Mouse (Mus musculus): ENCODE measurements around the gene Col4a2.
"Not testable (repeated sequence)": the region's sequence is repeated elsewhere in the genome, so short reads cannot be mapped to it uniquely, and the experiment has no call there.

Gene Col4a2

DNA sequence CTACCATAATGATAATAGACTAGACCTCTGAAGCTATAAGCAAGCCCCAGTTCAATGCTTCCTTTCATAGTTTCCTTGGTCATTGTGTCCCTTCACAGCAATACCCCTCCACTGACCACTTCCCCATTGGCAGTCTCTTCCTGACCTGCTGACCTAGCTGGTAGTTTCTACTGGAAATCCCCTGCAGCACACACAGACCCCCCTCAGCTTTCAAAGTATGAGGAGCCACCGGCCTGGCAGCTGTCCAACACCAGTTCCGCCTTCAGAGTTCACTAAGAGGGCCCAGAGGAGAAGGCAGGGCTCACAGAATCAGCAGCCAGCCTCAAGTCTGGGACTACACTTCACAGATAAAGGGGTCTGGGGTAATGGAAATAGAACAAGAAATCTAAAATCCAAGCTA, 148.3 kb downstream of the Col4a2 start:
- no peak for DNase-seq (ENCODE audit: low read depth)

DNA sequence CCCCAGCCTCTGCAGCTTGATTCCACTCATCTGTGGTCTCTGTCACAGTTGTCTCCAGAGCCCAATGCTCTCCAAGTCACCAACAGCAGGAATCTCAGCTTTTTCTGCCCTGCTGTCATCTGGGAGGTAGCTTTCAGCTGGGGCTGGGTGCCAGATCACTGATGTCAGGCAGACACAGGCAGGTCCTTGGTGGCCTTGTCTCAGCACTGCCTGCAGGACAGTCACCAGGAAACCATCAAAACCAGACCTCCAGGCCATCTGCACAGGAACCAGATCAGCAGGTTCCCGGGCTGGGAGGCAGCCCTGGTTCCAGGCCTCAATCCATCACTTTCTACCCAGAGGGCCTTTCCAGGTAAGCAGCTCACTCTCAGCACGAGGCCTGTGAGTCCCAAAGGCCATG, 149.2 kb downstream of the Col4a2 start:
- DNase-seq (ENCODE audit: low read depth), result no peak

DNA sequence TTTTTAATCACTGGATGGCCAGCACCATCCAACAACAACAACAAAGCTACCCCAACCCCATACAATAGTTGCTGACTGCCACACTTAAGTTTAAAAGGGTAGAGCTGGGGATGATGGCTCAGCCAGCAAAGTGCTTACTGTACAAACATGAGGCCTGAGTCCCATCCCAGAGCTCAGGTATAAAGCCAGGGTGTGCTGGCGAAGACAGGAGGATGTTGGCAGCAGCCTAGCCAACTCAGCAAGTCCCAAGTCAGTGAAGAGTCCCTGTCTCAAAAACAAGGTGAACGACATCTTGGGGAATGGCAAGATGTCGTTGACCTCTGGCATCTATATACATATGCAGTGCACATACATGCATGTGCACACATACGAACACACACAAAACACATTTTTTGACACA, 150.0 kb downstream of the Col4a2 start:
- DNase-seq (ENCODE audit: low read depth), result no peak

DNA sequence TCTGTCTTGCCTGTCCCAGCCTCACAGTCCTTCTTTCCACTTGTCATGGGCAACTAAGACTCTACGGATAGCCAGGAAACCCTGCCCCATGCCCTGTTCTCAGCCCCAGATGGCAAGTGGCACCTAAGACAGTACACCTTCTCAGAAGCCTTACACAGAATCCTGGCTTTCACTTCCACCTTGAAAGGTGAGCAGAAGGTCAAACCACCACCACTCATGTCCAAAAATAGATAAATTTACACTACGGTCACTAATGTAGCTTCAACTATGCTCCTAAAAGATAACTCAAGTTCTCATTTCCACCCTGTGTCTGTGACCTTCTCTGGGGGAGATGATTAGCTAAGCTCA, 150.9 kb downstream of the Col4a2 start:
- no peak for DNase-seq (ENCODE audit: low read depth)

DNA sequence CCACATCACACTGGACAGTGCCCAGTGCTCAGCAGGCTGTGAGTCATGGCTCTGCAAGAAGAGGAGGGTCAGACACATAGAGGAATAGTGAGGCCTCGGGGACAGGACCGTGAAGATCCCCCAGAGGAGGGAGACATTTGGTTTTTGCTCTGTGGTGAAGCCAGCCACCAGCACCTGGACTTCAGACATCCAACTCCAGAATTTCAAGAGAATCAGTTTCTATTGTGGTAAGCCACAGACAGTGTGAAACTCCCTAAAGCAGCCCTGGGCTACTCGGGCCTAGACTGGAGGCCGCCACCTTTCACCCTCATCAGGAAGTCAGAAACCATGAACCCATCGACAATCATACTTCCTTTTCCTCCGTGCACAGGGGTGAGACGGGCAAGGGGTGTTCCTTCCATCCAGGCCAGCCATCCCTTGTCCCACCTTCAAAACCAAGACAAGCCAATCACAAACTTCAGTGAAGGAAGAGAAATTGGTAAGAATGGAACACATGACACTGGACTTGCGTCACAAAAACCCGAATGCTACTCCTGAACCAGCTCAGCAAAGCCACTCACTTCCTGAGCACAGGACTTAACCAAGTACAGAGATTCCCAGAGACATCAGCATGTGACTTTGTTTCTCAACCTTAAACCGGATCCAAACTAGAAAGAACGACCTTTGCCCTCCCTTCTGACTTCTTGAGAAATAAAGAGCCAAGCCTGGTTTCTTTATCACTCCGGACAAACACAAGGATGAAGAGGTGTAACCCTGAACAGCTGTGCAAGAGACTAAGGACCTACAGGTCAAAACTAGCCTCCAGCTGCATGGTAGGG, 151.5 kb downstream of the Col4a2 start:
- DNase-seq (ENCODE audit: low read depth), result no peak

DNA sequence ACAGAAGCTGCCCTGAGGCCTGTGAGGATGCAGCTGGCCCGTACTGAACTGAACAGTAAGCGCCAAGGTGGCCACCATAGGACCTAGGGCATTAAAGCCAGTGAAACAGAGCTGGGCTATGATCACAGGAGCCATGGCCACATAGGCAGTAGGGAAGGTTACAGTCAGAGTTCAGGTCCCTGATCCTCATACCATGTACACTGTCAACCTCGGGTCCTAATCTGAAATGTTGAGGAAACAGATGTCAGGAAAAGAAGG, 152.0 kb downstream of the Col4a2 start:
- no peak for DNase-seq (ENCODE audit: low read depth)

DNA sequence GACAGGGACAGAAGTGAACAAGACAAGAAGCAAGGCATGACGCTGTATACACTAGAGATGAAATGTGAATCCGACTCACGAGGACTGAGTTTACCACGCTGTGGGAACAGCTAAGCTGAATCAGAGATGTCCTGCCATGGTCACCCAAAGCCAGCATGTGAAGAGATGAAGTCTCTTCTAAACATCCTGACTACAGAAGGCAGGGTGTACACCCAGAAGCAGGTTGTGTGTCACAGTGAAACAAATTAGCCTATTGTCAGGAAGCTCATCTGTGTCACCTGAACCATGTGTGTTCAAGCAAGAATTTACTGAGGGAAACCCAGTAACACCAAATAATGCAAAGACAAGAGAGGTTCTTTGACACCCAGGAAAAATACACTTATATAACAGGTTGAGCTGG, 153.0 kb downstream of the Col4a2 start:
- DNase-seq (ENCODE audit: low read depth), result no peak

DNA sequence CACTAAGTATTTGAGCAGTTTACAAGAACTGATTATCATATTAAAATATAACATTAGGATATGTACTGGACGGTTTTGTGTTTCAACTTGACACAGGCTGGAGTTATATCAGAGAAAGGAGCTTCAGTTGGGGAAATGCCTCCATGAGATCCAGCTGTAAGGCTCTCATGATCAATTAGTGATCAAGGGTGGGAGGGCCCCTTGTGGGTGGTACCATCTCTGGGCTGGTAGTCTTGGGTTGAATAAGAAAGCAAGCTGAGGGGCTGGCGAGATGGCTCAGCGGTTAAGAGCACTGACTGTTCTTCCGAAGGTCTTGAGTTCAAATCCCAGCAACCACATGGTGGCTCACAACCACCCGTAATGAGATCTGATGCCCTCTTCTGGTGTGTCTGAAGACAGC, 153.9 kb downstream of the Col4a2 start:
- DNase-seq (ENCODE audit: low read depth), result not testable (repeated sequence)

DNA sequence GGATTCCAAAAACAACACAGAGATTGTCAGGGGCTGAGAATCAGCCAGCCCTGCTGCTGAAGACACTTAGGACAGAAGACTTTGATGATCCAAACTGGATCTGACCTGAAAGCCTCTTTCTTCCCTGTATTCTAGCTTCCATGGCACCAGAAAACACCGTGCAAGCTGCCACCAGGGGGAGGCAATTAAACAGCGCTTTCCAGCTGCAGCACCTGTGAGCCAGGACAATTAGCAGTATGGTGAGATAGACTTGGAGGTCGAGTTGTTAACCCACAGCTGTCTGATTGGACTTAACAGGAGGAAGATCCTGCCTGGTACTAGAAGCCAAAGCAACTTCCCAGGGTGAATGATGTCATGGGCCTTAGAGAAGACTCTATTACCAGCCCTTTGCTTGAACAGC, 156.5 kb downstream of the Col4a2 start:
- no peak for DNase-seq (ENCODE audit: low read depth)

DNA sequence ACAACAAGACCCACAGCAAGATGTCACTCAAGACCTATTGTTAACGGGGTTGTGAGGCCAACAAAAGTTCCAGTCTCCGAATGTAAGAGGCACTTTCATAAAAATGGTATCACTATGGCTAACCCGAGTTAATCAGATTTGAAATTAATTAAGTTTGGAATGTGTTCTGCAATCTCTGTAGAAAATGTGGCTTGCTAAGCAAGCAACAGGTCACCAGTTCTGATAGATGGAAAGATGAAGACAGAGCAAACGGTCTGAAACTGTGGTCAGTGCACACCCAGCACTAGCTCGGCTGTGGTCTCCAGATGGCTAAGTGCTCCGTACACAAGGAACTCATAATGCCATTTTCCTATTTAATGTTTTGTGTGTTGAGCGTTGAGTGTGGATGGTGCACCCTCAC, 158.1 kb downstream of the Col4a2 start:
- DNase-seq (ENCODE audit: low read depth), result no peak

DNA sequence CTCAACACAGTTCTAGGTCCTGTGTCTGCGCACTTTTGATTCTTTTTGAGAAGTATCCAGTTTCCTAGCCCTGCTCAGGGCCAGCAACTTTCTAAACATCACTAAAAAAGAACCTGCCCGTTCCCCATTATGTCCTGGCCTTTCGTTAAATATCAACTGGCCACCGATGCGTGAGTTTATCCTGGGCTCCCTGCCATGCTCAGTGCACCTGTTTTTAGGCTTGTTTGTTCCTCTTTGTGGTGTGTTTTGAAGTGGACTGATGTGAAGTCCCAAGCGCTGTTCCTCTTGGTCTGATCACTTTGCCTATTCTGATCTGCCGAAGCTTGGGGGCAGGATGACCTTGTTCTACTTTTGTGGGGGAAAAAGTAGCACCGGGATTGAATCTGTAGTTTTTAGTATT, 158.7 kb downstream of the Col4a2 start:
- DNase-seq (ENCODE audit: low read depth), result no peak

DNA sequence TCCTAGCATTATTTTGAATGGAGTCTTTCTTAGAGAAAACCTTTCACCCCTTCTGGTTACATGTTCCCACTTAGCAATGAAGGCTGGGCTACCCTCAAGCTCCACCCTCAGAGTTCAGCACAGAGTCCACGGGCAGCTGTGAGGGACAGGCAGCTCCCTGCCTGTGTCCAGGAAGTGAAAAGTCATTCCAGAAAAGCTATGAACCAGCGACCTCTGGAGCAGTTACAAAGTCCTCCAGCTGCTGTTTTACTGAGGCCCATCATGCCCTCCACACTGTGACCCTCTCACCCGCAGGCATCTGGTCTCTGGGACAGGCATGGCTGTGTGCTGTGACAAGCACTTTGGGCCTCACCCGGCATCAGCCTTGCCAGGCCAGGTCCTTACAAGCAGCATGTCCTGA, 160.5 kb downstream of the Col4a2 start:
- DNase-seq (ENCODE audit: low read depth), result no peak

DNA sequence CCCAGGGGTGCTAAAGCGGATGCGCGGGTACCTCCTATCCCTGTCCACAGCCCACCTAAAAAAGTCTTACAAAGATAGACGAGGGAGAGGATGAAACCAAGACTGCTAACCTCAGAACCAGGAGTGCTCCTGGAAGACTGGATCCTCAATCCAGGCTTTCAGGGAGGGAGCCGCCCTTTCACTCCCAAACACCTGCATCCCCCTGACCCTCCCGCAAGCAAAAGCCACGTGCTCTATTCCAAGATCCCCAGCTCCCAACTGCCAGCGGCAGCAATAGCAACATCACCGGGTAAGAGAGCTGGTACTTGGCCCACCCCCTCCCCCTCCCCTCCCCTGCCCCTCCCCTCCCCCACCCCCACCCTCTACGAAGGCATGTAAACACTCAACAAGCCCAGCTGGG, 162.8 kb downstream of the Col4a2 start:
- no peak for DNase-seq (ENCODE audit: low read depth)

DNA sequence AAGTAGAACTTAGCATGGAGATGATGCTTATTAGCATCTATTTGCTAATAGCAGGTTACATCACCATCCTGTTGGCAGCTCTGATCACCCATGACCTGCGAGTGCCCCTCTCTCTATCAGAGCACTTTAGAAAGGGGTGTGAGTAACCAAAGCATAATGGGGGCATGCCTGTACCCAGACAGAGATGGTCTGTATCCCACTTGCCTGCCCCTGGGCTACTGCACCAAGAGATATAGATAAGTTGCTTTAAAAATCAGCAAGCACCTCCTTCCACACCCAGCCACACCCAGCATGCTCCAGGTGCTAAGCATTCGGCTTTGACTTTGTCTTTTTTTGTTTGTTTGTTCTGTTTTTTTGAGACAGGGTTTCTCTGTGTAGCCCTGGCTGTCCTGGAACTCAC, 163.3 kb downstream of the Col4a2 start:
- DNase-seq (ENCODE audit: low read depth), result no peak

DNA sequence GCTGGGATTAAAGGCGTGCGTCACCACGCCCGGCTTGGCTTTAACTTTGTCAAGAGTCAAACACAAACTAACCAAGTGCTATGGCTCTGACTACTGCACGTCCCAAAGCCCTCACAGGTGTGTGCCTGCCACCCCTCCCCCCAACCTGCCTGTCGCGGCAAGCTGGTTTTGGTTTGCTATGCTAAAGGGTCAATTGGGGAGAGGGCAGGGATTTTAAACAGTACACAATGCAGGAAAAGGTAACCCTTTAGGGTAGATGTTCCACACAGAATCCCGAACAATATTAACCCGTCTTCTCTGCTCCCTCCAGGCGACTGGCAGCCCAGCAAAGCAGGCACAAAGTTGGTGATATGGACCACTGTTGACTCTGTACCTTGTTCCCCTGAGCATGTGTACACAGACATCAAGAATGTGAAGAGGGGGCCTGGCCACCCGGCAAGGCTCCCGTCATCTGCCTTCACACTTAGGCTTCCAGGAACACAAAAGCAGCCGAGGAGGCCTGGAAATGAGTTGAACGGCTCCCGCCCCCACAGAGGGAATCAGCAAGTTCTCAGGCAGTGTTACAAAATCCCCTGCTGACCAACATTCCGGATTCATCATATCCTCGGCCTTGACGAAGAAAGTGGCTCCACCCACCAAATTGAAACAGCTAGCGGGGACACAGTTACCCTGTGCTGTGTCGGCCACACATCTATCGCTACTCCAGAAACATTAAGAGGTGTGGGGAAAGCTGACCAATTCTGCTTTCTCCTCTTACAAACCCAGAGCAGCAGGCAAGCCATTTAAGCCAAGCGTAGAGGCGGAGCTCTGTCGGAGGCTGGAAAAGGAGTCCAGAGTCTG, 164.0 kb downstream of the Col4a2 start:
- DNase-seq (ENCODE audit: low read depth), result no peak

DNA sequence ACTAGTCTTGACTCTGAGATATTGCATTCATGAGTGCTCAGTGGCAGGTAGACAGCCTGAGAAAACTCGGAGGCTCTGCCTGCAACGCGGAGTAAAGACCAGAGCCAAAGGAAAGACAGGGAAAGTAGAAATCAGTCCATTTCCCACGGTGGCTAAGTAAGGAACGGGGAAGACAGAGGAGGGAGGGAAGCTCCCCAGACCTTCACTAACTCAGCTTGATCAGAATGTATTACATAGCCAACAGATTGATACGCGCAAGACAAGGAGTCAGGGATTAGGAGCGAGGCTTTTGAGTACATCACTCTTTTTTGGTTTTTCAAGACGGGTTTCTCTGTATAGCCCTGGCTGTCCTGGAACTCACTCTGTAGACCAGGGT, 164.6 kb downstream of the Col4a2 start:
- DNase-seq (ENCODE audit: low read depth), result no peak

DNA sequence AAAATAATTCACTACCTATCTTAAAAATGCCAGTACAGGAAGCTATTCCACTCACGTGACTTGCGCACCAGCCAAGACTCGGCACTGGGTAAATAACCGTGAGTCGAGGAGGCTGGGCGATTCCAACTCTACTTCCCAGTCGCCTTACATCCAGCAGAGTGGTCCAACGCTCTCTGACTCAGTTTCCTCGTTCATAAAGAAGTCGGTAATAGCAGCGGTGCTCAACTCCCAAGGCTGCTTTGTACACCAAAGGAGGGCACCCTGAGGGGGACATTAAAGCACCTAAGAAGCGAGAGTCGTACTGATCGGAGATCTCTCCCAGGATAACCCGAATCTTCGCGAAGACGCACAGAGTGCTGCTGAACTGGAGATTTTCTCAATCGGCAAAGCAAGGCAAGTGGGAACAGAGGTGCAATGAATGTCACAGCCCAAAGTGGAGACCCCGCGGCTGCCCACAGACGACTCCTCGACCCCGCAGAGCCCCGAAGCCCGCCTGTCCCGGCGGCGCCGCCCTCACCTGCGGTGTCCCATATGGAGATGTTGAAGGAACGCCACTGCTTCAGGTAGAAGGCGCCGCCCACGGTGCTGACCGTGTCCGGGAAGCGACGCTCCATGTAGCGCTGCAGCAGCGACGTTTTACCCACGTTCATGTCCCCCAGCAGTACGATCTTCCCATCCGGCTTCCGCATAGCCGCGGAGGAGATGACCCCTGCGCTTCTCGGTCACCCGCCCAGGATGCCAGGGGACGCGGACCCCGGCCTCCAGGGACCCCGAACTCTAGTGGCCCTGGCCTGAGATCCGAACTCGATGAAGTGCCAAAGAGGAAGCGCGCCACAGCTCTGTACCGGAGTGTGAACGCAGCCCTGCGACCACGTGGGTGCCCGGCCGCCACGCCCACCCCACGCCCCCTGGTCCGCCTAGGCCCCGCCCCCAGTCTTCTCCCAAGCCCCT, 165.5 kb downstream of the Col4a2 start, which contains the start of gene Rab20:
Gene Rab20, minus strand, starts transcription at position 900 of the 951 bp plus-strand sequence.
- no peak for DNase-seq (ENCODE audit: low read depth)

DNA sequence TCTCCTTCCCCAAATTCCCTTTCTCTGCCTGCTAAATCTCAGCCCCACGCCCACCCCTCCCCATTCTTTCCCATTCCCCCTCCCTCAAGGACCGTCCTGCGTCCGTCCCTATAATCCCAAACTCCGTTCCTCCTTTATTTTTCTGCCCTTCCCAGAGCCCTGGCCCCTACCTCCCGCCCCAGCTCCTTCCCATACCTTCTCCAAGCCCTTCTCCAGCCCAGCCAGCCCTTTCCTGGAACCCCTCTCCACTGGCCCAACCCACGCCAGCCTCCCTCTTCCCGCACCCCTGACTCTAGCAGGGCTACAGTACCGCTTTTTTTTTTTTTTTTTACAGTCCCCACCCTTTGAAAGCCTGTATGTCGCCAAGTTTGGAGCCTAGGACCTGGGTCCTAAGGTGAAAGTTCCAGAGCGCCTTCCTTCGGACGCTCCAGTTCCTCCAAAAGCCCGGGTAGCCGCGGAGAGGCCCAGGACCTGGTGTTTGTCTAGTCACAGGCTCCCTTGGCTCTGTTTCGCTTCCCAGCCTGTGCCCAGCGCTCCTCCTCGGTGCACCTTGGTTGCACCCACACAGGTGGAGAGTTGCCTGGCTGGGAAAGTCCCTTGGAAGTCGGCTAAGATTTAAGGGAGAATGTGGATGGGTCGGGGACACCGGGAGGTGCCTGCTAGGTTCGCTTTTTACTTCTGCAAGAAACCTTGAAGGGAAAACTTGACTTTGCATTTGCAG, 166.4 kb downstream of the Col4a2 start:
- no peak for DNase-seq (ENCODE audit: low read depth)

DNA sequence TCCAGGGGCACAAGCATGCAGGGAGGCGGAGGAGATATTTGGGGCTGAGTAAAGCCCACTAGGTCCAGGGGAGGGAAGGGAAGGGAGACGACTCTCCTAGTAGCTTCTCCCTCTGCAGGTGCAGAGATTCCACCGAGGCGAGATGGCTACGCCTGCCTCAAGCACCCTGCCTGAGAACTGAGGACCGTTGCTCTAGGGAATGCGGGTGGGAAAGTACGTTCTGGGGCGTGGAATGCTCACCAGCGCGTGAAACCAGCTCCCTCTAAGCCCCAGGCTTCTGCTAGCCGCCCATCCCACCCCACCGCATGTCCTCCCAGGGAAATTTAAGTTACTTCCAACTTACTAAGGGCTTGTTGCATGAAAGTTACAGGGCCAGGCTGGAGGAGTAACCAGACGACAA, 167.0 kb downstream of the Col4a2 start:
- no peak for DNase-seq (ENCODE audit: low read depth)

DNA sequence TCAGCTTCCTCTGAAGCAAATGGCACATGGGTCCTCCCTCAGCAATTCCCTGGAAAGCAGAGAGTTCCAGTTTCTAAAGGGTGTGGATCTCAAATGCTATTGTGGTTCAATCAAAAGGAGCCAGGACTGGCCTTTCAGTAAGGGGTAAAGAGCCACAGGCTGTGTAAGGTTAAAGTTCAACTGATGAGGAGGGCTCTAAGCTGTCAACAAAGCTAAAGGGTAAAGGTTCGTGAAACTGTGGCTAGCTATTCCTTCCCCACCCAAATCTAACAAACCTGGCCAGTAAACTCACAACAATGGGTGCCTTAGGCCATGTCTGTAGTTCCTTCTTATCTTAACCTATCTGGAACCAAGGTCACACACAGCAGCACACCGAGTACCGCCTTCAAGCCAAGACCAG, 169.3 kb downstream of the Col4a2 start:
- no peak for DNase-seq (ENCODE audit: low read depth)

DNA sequence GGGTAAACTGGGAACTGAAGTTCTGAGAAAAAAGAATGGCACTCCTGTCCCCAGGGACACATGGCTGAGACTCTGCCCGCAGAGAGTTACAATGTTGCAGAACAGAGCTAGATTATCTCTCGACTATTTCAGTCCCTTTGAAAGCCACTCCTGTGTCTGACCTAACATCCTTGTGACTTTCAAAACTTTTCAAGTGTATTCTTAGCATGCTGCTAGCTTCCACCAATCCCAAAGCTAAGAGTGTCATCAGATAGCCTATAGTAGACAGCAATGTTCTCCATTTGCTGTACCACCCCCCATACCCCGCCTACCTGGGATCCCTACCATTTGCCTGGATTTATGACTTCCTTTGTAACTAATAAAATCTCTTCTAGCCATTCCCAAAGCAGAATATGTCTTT, 169.9 kb downstream of the Col4a2 start:
- no peak for DNase-seq (ENCODE audit: low read depth)

DNA sequence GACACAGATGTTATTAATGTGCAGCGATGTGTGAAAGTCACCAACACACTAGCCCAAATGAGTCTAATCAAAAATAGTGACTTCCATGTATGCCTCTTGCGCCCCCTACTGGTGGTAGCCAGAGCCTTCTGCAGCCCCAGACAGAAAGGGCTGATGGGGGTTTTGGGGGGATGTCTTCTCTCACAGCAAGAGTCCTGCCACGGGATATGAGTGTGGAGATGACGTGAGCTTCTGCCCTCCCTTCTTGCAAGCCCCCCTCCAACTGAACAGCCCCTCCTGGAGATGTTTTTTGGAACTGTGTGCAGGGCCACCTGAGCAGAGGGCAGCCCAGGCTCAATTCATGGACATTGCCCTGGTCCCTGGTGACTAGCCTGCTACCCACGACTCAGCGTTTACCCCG, 173.5 kb downstream of the Col4a2 start:
- peak; percentile 33 for DNase-seq (ENCODE audit: low read depth)

Data from c-Kit-positive CD71-positive TER-119-negative erythroid progenitor cells, embryonic 14.5 days (primary cell).